Mouse (Mus musculus): ENCODE measurements around the gene Dock9. TPM values are rescaled to one million over a fixed set of nuclear protein-coding genes. Genes with fewer than 3 reads are reported as not detected.
A peak's percentile ranks its signal among the peaks of the same experiment; 100 is the strongest.

Dock9 gene
- total and polyA plus RNA-seq, 3 experiments = 19.8 to 25.7 (median 24.0) TPM

DNA sequence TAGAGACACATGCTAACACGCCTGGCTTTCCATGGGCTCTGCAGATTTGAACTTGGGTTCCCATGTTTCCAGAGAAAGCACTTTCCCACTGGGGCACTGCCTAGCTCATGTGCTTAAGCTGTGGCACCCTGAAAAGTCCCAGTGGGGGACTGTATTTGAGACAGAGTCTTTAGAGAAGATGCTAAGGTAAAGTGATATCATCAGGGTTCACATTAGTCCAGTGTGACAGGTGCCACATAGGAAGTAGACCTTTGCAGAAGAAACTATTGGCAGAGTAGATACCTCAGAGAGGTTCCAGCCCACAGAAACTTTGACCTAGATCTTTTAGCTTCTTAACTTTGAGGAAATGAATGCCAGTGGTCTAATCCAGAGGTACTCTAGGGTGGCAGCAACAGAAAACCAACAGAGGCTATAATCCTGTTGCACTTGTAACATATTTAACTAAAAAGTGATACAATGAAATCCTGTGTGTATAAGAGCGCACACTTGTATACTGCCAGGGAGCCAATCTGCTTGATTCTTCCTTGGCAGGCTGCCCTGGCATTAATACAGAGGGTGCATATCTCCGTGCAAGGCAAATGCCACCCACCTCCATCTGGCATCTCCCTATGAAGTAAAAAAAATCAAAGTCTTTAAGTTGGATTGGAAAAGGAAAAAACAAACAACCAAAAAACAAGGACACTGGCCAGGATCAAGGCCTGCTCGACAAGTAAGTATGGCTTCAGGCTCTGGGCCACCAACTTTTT is 179.8 kb downstream of the Dock9 start:
- Histone ChIP-seq H3K79me2 (replicated peaks; ENCODE audit: control insufficient read depth, insufficient read depth, low read length) (no peaks in the 10 kb centered on the region), H3K9ac (ENCODE audit: low read depth, low read length) (no peak overlapping the region), H3K27me3 (ENCODE audit: control insufficient read depth, insufficient read depth, low read length) (no peaks in the 10 kb centered on the region), H3K27ac (no peak overlapping the region), H3K4me3 (no peak overlapping the region), H3K4me1 (ENCODE audit: control insufficient read depth, insufficient read depth, low read length) (0 out of 2 replicates have a peak, but pooled peaks cover 2% of the 10 kb centered on the region), H3K36me3 (ENCODE audit: control insufficient read depth, insufficient read depth, low read length) (no peaks in the 10 kb centered on the region)
- intact Hi-C loops (cut with DNase I) = no loop called here
- no peak for TF ChIP-seq CTCF (IDR thresholded peaks at IDR 0.05)
- TF ChIP-seq POLR2A (IDR thresholded peaks at IDR 0.05; ENCODE audit: insufficient read depth, low read depth, low read length) = no peak
- TF ChIP-seq EP300 (IDR thresholded peaks at IDR 0.05; ENCODE audit: insufficient read depth, low read depth, low read length) = no peak
- DNase-seq = no peak
- 68% methylated on average over 4 of the region's 4 CpGs for WGBS

DNA sequence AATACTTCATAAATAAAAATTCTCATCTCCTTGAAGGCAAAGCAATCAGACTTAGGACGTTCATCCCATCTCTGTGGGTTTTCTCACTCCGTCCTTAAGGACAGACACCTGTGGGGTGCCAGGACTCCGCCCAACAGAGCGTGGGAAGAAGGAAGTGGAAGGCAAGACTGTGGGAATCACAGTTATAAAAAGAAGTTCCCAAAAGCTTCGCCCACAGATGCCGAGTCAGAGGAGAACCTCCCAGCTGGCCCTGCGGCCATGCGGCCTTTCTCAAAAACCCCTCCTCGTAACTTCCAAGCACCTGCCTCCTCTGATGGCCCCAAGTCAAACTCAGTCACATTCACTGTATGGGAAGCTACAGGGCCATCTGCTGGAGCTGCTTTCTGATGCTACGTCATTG is 182.2 kb downstream of the Dock9 start:
- no peaks in the 10 kb centered on the region for H3K27me3 ChIP-seq (ENCODE audit: control insufficient read depth, insufficient read depth, low read length)
- TF ChIP-seq CTCF (IDR thresholded peaks at IDR 0.05) (no peak), POLR2A (IDR thresholded peaks at IDR 0.05; ENCODE audit: insufficient read depth, low read depth, low read length) (no peak), EP300 (IDR thresholded peaks at IDR 0.05; ENCODE audit: insufficient read depth, low read depth, low read length) (no peak)
- no peaks in the 10 kb centered on the region for H3K36me3 ChIP-seq (ENCODE audit: control insufficient read depth, insufficient read depth, low read length)
- no peak overlapping the region for H3K27ac ChIP-seq
- no peak overlapping the region for H3K4me3 ChIP-seq
- H3K4me1 ChIP-seq (ENCODE audit: control insufficient read depth, insufficient read depth, low read length) = 0 out of 2 replicates have a peak, but pooled peaks cover 2% of the 10 kb centered on the region
- DNase-seq = no peak
- H3K79me2 ChIP-seq (replicated peaks; ENCODE audit: control insufficient read depth, insufficient read depth, low read length) = no peaks in the 10 kb centered on the region
- no peak overlapping the region for H3K9ac ChIP-seq (ENCODE audit: low read depth, low read length)
- intact Hi-C loops (cut with DNase I) = no loop called here
- WGBS = 76% methylated on average over 10 of the region's 10 CpGs

DNA sequence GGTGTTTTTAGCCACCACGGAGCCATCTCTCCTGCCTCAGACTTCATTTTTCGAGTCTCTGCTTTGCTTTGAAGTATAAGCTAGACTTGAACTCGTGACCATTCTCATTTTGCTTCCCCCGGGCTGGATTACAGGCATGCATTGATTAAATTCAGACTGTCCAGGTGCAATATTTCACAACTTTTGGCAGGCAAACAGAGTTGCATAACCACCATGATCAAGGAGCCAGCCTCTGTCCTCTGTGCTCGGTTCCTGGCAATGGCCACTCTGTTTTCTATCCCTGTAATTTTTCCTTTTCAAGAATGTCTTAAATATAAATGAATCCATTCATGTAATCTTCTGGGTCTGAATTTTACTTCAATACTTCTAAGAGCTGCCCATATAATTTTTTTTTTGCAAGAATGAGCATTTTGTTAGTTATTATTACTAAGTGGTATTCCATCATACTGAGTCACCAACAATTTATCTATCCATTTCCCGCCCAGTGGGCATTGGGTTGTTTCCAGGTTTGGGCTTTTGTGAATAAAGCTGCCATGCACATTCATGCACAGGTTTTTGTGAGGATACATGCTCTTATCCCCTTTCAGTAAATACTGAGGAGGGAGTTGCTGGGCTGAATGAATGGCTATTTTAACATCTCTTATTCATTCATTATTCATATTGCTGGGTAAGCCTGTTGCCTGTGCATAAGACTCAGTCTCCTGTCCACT is 183.0 kb downstream of the Dock9 start:
- intact Hi-C loops (cut with DNase I) = no loop called here
- Histone ChIP-seq H3K36me3 (ENCODE audit: control insufficient read depth, insufficient read depth, low read length) (no peaks in the 10 kb centered on the region), H3K27ac (no peak overlapping the region), H3K9ac (ENCODE audit: low read depth, low read length) (no peak overlapping the region), H3K4me1 (ENCODE audit: control insufficient read depth, insufficient read depth, low read length) (0 out of 2 replicates have a peak, but pooled peaks cover 2% of the 10 kb centered on the region), H3K4me3 (no peak overlapping the region), H3K79me2 (replicated peaks; ENCODE audit: control insufficient read depth, insufficient read depth, low read length) (no peaks in the 10 kb centered on the region), H3K27me3 (ENCODE audit: control insufficient read depth, insufficient read depth, low read length) (no peaks in the 10 kb centered on the region)
- WGBS = 76% methylated on average over 6 of the region's 6 CpGs
- no peak for TF ChIP-seq CTCF (IDR thresholded peaks at IDR 0.05)
- 0 out of 2 replicates have a peak, but pooled peaks have one; percentile 16 for TF ChIP-seq EP300 (IDR thresholded peaks at IDR 0.05; ENCODE audit: insufficient read depth, low read depth, low read length)
- peak; percentile 55 to 60 for DNase-seq

DNA sequence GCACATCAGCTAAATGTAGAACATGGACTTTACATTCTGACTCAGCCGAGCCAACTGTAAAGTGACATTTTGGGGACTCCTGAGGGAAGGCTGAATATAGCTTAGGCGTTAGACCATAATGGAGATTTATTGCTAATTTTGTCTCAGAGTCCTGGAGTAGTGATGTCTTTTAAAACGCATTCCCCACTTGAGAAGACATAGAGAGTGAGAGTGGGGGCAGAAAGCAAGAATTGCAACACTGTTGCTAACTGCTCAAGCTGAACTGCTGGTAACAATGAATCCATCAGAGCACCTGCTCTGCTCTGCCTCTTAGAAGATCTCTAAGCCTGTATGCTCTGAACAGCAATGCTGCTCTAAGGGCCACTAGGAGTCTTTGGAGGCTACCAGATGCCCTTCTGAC is 184.1 kb downstream of the Dock9 start:
- DNase-seq = no peak
- intact Hi-C loops (cut with DNase I) = no loop called here
- 0 out of 2 replicates have a peak, but pooled peaks cover 2% of the 10 kb centered on the region for H3K4me1 ChIP-seq (ENCODE audit: control insufficient read depth, insufficient read depth, low read length)
- no peak overlapping the region for H3K9ac ChIP-seq (ENCODE audit: low read depth, low read length)
- no peaks in the 10 kb centered on the region for H3K27me3 ChIP-seq (ENCODE audit: control insufficient read depth, insufficient read depth, low read length)
- H3K36me3 ChIP-seq (ENCODE audit: control insufficient read depth, insufficient read depth, low read length) = no peaks in the 10 kb centered on the region
- H3K4me3 ChIP-seq = no peak overlapping the region
- H3K79me2 ChIP-seq (replicated peaks; ENCODE audit: control insufficient read depth, insufficient read depth, low read length) = no peaks in the 10 kb centered on the region
- no peak overlapping the region for H3K27ac ChIP-seq
- TF ChIP-seq POLR2A (IDR thresholded peaks at IDR 0.05; ENCODE audit: insufficient read depth, low read depth, low read length) (no peak), CTCF (IDR thresholded peaks at IDR 0.05) (no peak), EP300 (IDR thresholded peaks at IDR 0.05; ENCODE audit: insufficient read depth, low read depth, low read length) (no peak)
- WGBS = 85% methylated on average over 3 of the region's 3 CpGs

DNA sequence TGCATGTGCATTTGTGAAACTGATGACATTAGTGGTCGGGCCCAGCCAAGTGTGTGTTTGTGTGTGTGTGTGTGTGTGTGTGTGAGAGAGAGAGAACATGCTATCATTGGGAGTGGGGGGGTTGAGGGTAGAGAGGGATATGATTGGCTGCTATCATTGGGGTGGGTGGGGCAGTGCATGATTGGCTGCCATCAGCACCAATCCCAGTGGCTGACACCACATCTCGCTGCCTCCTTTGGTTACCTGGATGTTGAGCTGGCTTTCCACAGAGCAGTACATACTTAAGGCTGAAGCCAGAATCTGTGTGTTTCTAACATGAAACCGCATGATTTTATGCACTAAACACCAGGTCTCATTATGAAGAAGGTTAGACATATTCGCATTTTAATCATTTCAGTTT is 184.7 kb downstream of the Dock9 start:
- no peak overlapping the region for H3K27ac ChIP-seq
- TF ChIP-seq EP300 (IDR thresholded peaks at IDR 0.05; ENCODE audit: insufficient read depth, low read depth, low read length) (no peak), POLR2A (IDR thresholded peaks at IDR 0.05; ENCODE audit: insufficient read depth, low read depth, low read length) (no peak), CTCF (IDR thresholded peaks at IDR 0.05) (no peak)
- intact Hi-C loops (cut with DNase I) = no loop called here
- no peaks in the 10 kb centered on the region for H3K36me3 ChIP-seq (ENCODE audit: control insufficient read depth, insufficient read depth, low read length)
- H3K4me1 ChIP-seq (ENCODE audit: control insufficient read depth, insufficient read depth, low read length) = 0 out of 2 replicates have a peak, but pooled peaks cover 2% of the 10 kb centered on the region
- no peaks in the 10 kb centered on the region for H3K27me3 ChIP-seq (ENCODE audit: control insufficient read depth, insufficient read depth, low read length)
- H3K79me2 ChIP-seq (replicated peaks; ENCODE audit: control insufficient read depth, insufficient read depth, low read length) = no peaks in the 10 kb centered on the region
- WGBS = 93% methylated on average over 4 of the region's 4 CpGs
- no peak overlapping the region for H3K4me3 ChIP-seq
- no peak for DNase-seq
- no peak overlapping the region for H3K9ac ChIP-seq (ENCODE audit: low read depth, low read length)

DNA sequence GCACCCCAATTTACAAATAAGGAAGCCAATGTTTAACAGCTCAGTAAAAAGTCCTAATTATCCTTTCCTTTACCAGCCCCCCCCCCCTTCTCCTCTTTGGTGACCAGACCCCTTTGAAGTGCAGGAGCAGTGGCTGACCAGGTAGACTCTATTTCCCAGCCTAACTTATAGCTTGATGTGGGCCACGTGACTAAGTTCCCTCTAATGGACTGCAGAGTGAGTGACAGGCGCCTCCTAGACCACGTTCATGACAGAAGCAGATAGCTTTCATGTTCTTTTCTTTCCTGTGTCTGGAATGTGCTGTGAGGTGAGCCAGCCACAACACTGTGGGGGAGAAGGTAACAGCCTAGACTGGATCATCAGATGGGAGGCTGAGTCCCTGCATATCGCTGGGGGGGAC is 186.1 kb downstream of the Dock9 start:
- Histone ChIP-seq H3K27ac (no peak overlapping the region), H3K9ac (ENCODE audit: low read depth, low read length) (no peak overlapping the region), H3K36me3 (ENCODE audit: control insufficient read depth, insufficient read depth, low read length) (peaks cover 1% of the 10 kb centered on the region; the same call in 1 of the 2 replicates), H3K27me3 (ENCODE audit: control insufficient read depth, insufficient read depth, low read length) (no peaks in the 10 kb centered on the region), H3K4me1 (ENCODE audit: control insufficient read depth, insufficient read depth, low read length) (peaks cover 3% of the 10 kb centered on the region), H3K4me3 (no peak overlapping the region), H3K79me2 (replicated peaks; ENCODE audit: control insufficient read depth, insufficient read depth, low read length) (no peaks in the 10 kb centered on the region)
- TF ChIP-seq EP300 (IDR thresholded peaks at IDR 0.05; ENCODE audit: insufficient read depth, low read depth, low read length) (no peak), CTCF (IDR thresholded peaks at IDR 0.05) (no peak), POLR2A (IDR thresholded peaks at IDR 0.05; ENCODE audit: insufficient read depth, low read depth, low read length) (no peak)
- no peak for DNase-seq
- intact Hi-C loops (cut with DNase I) = no loop called here
- 72% methylated on average over 4 of the region's 4 CpGs for WGBS
